Mouse (Mus musculus): ENCODE measurements at regions not wholly inside any gene's neighbourhood (a gene's known extent, or its start where the extent isn't known, plus 50 kb on each side); places are given as distances from the start of the nearest gene placed in this dataset.

DNA sequence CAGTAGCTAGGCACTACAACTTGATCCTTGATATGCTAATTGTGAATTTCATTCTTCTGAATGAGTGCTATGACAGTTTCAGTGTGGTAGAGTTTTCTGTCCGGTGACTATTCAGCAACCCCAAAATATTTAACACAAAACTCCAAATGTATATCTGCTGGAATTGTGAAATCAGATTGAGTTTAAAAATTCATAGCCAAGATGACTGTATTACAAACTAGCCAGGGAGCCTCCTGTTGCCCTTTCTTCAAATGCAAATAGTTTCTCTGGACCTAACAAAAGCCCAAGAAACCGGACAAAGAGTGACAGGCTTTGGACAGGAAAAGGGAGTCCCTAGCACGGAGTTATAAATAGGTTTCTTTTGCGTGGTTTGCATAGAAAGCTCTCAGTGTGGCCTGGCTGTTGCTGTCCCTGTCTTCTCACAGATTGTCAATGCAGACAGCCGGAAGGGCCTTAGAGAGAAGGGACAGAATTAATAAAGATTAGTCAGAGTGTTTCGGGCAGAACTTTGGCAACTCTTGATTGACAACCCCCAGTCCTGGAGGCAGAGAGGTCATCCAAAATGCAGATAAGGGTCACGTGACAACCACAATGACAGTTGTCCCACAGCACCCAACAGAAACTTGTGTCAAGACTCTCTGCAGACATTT is 317.4 kb upstream of the Btbd3 start:
- TF ChIP-seq CTCF (IDR thresholded peaks at IDR 0.05; ENCODE audit: extremely low read depth, insufficient read length, insufficient replicate concordance, low read depth, low read length) = no peak
- TF ChIP-seq POLR2A (IDR thresholded peaks at IDR 0.05; ENCODE audit: low read depth, low read length) = no peak
